Mouse (Mus musculus) embryonic stem cell, embryonic (primary cell): ENCODE measurements around the gene Umodl1.

Source experiments
- CTCF ChIA-PET, 4 experiments: fragments of 300-600 bp in 2 of 4; fragments of 350-600 bp in 2 of 4; sonication (Branson Sonifier 250); formaldehyde crosslinking; loops; one replicate each; lab custom pipeline; 2022; ENCODE audit warnings: inconsistent platforms in 2 of 4; lab: Charles Lee
- POLR2A ChIA-PET, 4 experiments: fragments of 300-600 bp in 2 of 4; fragments of 350-600 bp in 2 of 4; sonication (Branson Sonifier 250); formaldehyde crosslinking; loops; one replicate each; lab custom pipeline; 2022; ENCODE audit warnings: antibody characterized with exemption in 4 of 4, inconsistent platforms in 1 of 4; lab: Charles Lee

The Umodl1 gene

DNA sequence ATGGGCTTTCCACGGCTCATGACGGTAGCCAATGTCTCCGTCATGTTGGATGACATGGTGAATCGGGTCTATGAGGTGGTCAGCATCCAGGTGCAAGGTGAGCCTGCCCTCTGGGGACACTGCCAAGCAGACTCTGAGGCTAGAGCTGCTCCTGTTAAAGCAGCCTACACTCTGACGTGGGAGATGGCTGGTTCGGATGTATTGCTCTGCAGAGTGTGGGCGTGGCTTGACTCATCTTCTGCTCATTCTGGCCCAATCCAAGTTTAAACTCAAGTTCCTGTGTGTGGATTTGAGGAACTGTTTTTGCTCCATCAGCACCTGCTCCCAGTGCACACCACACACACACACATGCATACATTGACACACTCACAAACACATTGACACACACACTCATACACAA lies 17.4 kb downstream of the Umodl1 start:
- CTCF ChIA-PET: interaction anchor here in 3 of 4 experiments (0.6 to 0.7 kb wide), 4 partner anchors 15 to 311 kb away, joined by 3 read pairs; no protein-coding TSS in a partner anchor
- POLR2A ChIA-PET: no interaction called here

GRCm38 (mm10) chr17:30973332-30973731 lies 18.9 kb downstream of the Umodl1 start:
- ChIA-PET CTCF (interaction anchor here in 2 of 4 experiments (0.6 to 0.9 kb wide), 2 partner anchors 170 to 322 kb away, joined by 3 to 5 read pairs; no protein-coding TSS in a partner anchor), POLR2A (interaction anchor here in 1 of 4 experiments (0.6 to 0.7 kb wide), 2 partner anchors 379 to 561 kb away, joined by 3 to 6 read pairs; no protein-coding TSS in a partner anchor)

DNA sequence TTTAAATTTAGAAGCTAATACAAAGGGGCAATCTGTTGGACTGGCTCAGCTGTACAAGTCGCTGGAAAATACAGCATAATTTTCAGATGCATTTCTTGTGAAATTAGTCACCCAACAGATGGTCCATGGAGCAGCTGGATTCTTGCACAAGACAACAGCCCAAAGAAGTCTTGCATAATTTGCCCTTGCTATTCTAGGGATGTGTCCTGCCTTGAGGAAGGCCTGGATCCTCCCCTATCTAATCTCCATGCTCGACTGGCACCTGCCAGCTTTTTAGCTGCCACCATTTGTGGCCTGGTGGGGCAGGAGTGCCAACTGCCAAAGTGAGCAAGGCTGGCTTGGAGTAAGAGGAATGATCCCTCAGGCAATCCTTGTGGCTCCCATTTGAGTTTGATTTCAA lies 22.9 kb downstream of the Umodl1 start:
- CTCF ChIA-PET: interaction anchor here in 1 of 4 experiments (0.6 kb wide), 1 partner anchor 185 kb away, joined by 5 read pairs; no protein-coding TSS in a partner anchor

GRCm38 (mm10) chr17:30978556-30978955 lies 24.1 kb downstream of the Umodl1 start:
- CTCF ChIA-PET: interaction anchor here in 1 of 4 experiments (0.5 kb wide), 1 partner anchor 13 kb away, joined by 3 read pairs; no protein-coding TSS in a partner anchor
- POLR2A ChIA-PET: interaction anchor here in 1 of 4 experiments (0.6 kb wide), 1 partner anchor 497 kb away, joined by 3 read pairs; no protein-coding TSS in a partner anchor

More for the DNA sequence above, 22.9 kb downstream of the Umodl1 start:
- POLR2A ChIA-PET: no interaction called here

DNA sequence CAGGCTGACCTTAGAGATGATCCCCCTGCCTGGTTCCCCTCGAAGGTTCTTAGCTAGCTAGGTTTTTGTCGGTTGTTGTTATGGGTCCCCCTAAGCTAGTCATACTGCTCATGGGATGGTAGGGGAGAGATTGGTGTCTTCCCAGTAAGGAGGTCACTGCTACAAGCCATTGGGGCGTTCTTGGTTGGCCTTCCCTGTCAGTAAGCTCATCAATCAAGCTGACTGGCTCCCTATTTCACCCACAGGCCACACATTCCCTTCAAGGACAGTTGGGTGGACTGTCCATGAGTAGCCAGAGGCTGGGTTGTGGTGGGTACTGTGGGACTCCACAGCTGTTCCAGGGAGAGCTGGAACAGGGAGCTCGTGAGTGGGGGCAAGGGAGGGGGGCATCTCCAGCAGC lies 29.1 kb downstream of the Umodl1 start:
- CTCF ChIA-PET: interaction anchor here in 1 of 4 experiments (0.6 kb wide), 1 partner anchor 10 kb away, joined by 3 read pairs; no protein-coding TSS in a partner anchor
- POLR2A ChIA-PET: no interaction called here

- CTCF ChIA-PET: interaction anchor here (0.5 to 1.9 kb wide), 19 partner anchors 9 to 465 kb away, joined by 3 to 7 read pairs (median 3); partner anchors contain the start of gene Glp1r (in 1 of the 4)
- POLR2A ChIA-PET: interaction anchor here in 1 of 4 experiments (1.4 kb wide), 1 partner anchor 11 kb away, joined by 4 read pairs; no protein-coding TSS in a partner anchor
These were observed 35.8 kb downstream of the Umodl1 start for GRCm38 (mm10) chr17:30990254-30990653.

DNA sequence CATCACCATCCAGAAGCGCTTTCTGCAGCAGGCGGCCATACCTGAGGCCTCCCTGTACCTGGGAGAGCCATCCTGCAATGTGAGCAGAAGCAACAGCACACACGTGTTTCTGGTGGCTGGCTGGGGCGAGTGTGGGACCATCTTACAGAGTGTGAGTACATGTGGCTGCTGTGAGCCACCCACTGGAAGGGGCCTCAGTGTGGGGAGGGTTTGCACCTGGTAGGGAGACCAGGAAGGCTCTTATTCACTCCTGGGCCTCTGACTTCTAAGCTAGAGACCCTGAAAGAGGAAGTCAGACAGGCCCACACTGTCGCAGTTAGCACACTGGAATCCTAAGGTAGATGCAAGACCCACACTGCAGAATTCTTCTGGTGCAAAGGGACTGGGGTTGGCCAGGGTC lies 41.9 kb downstream of the Umodl1 start:
- CTCF ChIA-PET: no interaction called here
- POLR2A ChIA-PET: no interaction called here

GRCm38 (mm10) chr17:31000897-31001296 lies 46.5 kb downstream of the Umodl1 start:
- POLR2A ChIA-PET: interaction anchor here in 1 of 4 experiments (0.7 to 1.5 kb wide), 3 partner anchors 10 to 99 kb away, joined by 4 to 7 read pairs (median 4); partner anchors contain the start of gene Glp1r

DNA sequence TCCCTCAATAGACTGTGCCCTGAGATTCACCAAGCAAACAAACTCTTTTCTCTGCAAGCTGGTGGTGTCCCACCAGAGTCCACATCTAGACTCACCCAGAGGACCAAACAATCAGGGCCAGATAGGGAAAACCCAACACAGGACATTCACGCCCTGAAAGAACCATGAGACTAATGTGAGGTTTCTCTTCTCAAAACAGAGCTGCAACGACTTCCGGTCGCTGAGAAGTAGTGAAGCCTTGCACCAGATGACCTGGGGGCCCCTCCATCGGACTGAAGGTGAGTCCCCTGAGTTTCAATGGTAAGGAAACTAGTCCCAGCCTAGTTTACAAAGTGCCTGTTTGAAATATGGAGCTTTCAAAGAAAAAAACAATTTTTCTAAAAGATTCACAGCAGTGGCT lies 48.2 kb downstream of the Umodl1 start:
- POLR2A ChIA-PET: interaction anchor here in 2 of 4 experiments (0.6 to 1.0 kb wide), 4 partner anchors 13 to 212 kb away, joined by 3 to 4 read pairs (median 3); no protein-coding TSS in a partner anchor

More at GRCm38 (mm10) chr17:31000897-31001296, 46.5 kb downstream of the Umodl1 start:
- CTCF ChIA-PET: interaction anchor here in 3 of 4 experiments (0.5 to 1.2 kb wide), 4 partner anchors 10 to 184 kb away, joined by 3 to 4 read pairs (median 3); no protein-coding TSS in a partner anchor

DNA sequence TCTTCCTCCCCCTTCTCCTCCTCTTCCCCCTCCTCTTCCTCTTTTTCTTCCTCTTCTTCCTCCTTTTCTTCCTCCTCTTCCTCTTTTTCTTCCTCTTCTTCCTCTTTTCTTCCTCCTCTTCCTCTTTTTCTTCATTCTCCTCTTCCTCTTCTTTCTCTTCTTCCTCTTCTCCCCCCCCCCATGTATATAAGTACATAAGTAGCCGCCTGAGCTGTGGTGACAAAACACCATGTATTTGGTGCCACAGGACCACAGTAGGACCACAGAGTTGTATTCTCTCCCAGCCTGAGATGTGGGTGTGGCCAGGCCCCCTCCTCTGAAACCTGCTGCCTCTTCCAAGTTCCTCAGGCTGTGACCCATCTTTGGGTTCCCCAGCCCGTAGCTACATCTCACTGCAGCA lies 50.8 kb downstream of the Umodl1 start:
- ChIA-PET POLR2A (no interaction called here), CTCF (interaction anchor here in 3 of 4 experiments (0.5 to 1.5 kb wide), 5 partner anchors 15 to 277 kb away, joined by 3 to 8 read pairs (median 5); no protein-coding TSS in a partner anchor)

More for the DNA sequence above, 48.2 kb downstream of the Umodl1 start:
- CTCF ChIA-PET: interaction anchor here in 2 of 4 experiments (0.9 to 1.5 kb wide), 4 partner anchors 9 to 329 kb away, joined by 3 to 5 read pairs (median 4); no protein-coding TSS in a partner anchor

DNA sequence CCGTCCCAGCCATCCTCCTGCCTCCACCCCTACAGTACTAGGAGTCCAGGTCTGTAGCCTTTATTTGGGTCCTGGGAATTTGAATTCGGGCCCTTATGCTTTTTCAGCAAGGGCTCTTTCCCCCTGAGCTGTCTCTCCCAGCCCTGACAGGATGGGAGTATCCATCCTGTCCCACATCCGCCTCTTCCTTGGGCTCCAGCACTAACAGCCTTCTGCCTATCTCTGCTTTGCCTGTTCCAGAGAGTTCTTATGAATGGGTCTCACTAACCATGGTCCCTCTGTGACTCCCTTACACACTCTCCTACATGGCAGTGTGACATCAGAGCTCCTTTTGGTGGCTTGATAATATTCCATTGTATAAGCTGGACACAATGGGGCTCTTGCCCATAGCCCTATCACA lies 52.9 kb downstream of the Umodl1 start:
- ChIA-PET CTCF (no interaction called here), POLR2A (no interaction called here)

DNA sequence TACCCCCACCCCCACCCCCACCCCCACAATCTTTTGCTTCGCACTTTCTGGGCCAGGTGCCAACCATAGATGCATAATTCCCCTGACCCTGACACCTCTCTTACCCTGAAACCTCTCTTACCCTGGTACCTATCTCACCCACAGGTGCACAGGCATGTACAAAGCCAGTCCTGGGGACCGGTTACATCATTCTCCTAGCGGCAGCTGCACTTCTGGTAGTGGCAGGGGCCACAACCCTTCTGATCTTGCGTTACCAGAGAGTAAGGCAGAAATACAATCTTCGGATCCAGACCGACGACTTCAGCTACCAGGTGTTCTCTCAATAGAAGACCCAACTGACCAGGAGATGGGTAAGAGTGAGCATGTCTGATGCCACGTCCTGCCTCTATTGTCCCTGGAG lies 54.0 kb downstream of the Umodl1 start:
- POLR2A ChIA-PET: interaction anchor here in 1 of 4 experiments (0.6 kb wide), 1 partner anchor 112 kb away, joined by 6 read pairs; no protein-coding TSS in a partner anchor
- CTCF ChIA-PET: interaction anchor here in 2 of 4 experiments (0.5 to 0.6 kb wide), 3 partner anchors 116 to 1520 kb away, joined by 3 read pairs; no protein-coding TSS in a partner anchor

- CTCF ChIA-PET: interaction anchor here (0.5 to 2.6 kb wide), 45 partner anchors 7 to 1297 kb away, joined by 3 to 25 read pairs (median 4); partner anchors contain the start of gene Abcg1 (in 1 of the 4)
- POLR2A ChIA-PET: interaction anchor here in 2 of 4 experiments (0.5 to 1.0 kb wide), 4 partner anchors 11 to 196 kb away, joined by 3 to 7 read pairs (median 4); partner anchors contain the start of gene Abcg1 (in 1 of the 2)
These were observed 57.3 kb downstream of the Umodl1 start for GRCm38 (mm10) chr17:31011551-31012394.

GRCm38 (mm10) chr17:31018267-31018666 lies 63.8 kb downstream of the Umodl1 start:
- CTCF ChIA-PET: interaction anchor here (0.6 to 5.7 kb wide), 46 partner anchors 7 to 1881 kb away, joined by 3 to 79 read pairs (median 4); partner anchors contain the start of genes Abcg1 (in 1 of the 4) and Glp1r (in 1 of the 4)
- POLR2A ChIA-PET: interaction anchor here in 3 of 4 experiments (0.6 to 1.1 kb wide), 5 partner anchors 22 to 360 kb away, joined by 3 to 7 read pairs (median 4); no protein-coding TSS in a partner anchor

GRCm38 (mm10) chr17:31019505-31019904 lies 65.1 kb downstream of the Umodl1 start:
- POLR2A ChIA-PET: interaction anchor here in 2 of 4 experiments (0.5 to 2.0 kb wide), 3 partner anchors 14 to 335 kb away, joined by 6 to 7 read pairs (median 7); partner anchors contain the start of gene Abcg1 (in 1 of the 2)
- CTCF ChIA-PET: interaction anchor here (0.5 to 5.7 kb wide), 36 partner anchors 8 to 1048 kb away, joined by 3 to 79 read pairs (median 6); partner anchors contain the start of gene Abcg1 (in 2 of the 4)

DNA sequence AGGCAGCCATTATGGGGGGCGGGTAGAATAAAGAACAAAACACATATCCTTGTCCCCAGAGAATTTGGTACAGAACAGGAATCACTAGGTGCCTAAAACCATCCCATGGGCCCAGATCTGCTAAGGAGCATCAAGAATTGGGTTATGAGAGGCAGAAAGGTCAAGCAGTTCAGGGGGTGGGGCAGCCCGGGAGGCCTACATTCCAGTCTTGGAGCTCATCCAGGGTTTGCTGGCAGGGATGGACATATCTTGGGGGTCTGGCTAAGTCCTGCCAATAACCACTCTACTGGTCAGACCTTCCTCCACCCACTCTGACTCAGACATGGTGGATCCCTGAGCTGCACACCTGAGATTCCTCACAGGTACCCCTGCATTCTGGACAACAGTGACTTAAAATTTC lies 65.6 kb downstream of the Umodl1 start:
- ChIA-PET POLR2A (interaction anchor here in 1 of 4 experiments (1.8 to 2.0 kb wide), 2 partner anchors 13 to 37 kb away, joined by 6 to 7 read pairs; partner anchors contain the start of gene Abcg1), CTCF (interaction anchor here (0.5 to 5.7 kb wide), 26 partner anchors 9 to 472 kb away, joined by 3 to 79 read pairs (median 5); partner anchors contain the start of gene Abcg1 (in 2 of the 4))

GRCm38 (mm10) chr17:31021276-31021675 lies 66.8 kb downstream of the Umodl1 start:
- POLR2A ChIA-PET: interaction anchor here in 3 of 4 experiments (0.7 to 2.0 kb wide), 5 partner anchors 10 to 124 kb away, joined by 3 to 7 read pairs (median 3); partner anchors contain the start of gene Abcg1 (in 2 of the 3)
- CTCF ChIA-PET: interaction anchor here in 3 of 4 experiments (0.8 to 5.7 kb wide), 6 partner anchors 10 to 101 kb away, joined by 3 to 79 read pairs (median 18); partner anchors contain the start of gene Abcg1 (in 1 of the 3)
